Mouse (Mus musculus) lung, postnatal 14 days (tissue): ENCODE data around the gene Trmt1.
A peak's percentile ranks its signal among the peaks of the same experiment; 100 is the strongest.

Experiments used
- DNase-seq: peaks from one replicate; pipeline ENCODE4 v3.0.0; 2021

Gene Trmt1

DNA sequence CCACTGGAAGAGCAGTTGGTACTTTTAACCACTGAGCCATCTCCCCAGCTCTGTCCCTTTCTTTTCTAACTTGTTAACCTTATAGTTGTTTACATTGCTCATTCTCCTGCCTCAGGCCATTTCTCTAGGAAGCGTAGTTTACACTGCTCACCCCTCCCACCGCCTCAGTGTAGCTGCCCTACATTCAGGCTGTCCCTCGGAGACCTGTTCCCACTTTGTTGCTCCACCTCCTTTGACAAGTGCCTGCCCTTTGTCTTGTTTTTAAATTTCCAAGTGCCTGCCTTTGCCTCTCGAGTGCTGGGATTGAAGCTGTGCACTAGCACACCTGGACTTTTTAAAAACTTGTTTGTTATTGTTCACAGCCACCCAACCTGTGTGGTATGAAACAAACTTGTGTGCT is 7.2 kb downstream of the Trmt1 start:
- no peak for DNase-seq

DNA sequence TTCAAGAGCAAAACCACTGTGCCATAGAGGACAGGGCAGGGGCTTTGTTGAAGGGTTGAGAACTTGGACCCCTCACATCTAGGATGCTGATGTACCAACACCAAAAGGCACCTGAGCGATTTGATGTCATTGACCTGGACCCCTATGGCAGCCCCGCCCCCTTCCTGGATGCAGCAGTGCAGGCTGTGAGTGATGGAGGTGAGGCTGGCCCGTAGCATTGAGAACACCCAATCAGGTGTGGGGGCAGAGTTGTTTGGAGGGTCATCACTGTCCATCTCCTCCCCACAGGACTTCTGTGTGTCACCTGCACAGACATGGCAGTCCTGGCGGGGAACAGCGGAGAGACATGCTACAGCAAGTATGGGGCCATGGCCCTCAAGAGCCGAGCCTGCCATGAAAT is 9.0 kb downstream of the Trmt1 start:
- DNase-seq = no peak

DNA sequence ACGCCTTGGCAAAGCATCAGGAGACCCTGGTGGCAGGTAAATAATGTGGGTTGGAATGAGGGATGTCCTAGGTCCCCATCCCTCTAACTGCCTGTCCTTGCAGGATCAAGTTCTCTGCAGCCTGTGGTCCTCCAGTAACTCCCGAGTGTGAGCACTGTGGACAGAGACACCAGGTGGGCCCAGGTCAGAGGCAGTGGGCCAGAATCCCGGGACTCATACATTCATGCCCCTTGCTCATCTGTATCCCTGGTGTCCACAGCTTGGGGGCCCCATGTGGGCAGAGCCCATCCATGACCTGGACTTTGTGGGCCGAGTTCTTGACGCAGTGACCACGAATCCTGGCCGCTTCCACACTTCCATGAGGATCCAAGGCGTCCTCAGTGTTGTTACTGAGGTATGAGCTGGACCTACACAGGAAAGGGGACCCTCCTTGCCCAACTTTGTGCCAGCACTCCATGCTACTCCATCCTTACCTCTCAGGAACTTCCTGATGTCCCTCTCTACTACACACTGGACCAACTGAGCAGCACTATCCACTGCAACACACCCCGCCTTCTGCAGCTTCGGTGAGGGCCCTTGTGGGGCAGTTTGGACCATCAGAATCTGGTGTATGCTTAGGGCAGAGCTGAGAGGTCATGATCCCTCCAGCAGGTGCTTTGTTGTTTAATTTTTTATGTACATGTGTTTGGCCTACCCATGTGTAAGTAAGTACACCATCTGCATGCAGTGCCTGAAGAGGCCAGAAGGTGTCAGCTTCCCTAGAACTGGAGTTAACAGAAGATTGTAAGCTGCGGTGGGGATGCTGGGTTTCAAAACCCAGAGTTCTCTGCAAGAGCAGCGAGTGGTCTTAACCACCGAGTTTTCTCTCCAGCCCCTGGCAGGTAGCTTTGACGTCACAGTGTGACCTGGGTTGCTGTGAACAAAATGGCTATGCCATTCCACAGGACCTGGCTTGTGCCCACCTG is 11.3 kb downstream of the Trmt1 start:
- DNase-seq = peak; percentile 63

DNA sequence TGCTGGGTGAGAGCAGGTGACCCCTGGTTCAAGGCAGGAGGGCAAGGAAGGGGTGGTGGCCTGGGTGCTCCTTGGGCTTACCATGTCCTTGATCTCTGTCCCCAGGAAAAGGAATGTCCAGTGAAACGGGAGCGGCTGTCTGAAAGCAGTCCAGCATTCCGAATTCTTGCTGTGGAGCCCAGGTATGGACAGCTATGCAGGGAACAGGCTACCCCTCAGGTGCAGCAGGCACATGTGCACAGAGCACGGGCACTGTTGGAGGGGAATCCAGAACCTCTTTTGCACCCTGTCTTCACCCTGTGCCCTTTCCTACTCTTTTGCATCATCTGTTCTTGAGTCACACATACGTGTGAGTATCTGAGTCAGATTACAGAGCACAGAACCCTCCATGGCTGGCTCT is 12.2 kb downstream of the Trmt1 start:
- DNase-seq = no peak

DNA sequence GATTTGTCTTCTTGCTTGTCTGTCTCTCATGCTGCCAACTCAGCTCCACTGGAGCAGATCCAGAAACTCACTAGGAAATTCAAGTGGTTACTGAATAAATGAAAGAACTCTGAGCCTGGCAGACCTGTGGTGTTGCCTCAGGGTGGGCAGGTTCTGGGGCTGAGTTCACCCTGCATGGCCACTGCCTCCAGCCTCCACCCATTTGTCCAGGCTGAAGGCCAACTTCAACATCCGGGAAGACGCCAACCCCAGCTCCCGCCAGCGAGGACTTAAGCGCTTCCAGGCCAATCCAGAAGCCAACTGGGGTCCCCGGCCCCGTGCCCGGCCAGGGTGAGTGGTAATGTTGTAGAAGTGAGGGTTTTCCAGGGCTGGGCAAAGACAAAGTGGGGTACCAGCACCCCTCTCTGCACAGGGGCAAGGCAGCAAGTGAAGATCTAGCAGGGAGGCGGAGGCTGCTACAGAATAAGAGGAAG is 12.9 kb downstream of the Trmt1 start:
- peak; percentile 80 for DNase-seq

DNA sequence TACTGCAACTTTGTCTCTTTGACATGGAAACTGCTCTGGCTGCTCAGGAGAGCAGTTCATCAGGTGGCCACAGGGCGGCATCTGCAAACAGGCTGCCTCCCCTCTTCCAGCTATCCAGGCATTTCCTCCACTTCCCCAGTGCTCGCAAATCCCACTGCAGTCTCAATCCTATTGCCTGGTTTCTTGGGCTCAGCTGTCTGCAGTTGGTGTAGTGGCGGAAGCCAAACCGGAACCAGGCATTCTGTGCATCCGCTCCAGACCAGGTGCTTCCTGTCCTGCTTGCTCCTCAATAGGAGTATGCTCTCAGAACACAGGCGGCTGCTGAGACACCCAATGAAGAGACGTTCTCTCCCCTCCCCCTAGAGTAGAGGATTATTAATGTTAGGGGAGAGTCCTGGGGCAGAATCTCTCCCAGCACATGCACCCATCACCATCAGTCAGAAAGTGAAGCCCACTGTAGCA is 13.8 kb downstream of the Trmt1 start:
- DNase-seq = peak; percentile 68

DNA sequence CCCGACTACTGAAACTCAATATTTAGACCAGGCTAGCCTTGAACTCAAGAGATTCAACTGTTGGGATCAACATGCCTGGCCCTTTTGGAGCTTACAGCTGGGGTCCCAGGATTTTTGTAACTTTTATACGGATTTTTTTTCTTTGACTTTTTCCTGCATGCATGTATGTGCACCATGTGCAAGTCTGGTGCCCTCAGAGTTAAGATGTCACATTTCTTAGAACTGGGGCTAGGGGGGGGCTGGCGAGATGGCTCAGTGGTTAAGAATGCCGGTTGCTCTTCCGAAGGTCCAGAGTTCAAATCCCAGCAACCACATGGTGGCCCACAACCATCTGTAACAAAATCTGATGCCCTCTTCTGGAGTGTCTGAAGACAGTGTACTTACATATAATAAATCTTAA is 14.4 kb downstream of the Trmt1 start:
- DNase-seq = no peak

DNA sequence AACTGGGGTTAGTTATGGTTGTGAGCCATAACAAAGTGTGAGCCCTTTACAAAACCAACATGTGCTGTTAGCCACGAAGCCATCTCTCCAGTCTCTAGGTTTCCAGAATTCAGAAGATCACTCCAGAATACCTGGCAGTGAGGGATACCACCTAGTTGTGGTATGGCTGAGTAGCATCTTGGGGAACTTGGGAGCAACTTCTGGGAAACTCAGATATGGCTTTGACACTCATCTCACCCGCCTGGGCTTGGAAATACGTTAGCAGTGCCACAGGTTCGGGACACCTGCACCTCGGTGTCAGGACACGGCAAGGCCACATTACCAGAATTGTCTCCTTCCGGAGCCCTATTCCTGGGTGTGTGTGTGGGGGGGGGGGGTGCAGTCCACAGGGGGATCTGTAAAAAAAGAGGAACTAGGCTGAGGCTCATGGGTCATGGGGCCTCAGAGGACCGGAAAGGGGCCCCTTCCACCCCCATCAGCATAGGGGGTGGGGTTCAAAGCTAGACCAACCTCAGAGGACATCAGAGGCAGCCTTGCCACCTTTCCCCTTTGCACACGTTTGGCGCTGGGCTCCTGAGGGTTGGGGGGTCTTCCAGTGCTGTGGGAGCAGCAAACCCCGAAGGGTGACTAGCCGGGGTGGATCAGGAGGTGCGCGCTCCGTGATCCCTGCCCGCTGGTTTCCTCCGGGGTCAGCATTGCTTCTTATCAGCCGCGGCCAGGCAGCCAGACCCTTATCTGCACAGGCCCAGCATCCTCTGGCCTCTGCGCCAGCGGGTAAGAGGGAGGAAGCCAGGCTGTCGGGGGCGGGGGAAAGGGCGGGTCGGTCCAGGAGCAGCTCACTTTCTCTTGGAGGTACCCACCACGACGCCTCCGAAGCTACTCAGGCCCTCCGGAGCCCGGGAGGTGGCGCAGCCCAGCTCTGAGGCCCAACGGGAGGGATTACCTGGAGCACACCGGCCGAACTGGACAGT is 15.1 kb downstream of the Trmt1 start, which contains the start of gene Lyl1:
TSS of gene Lyl1 (plus strand) at position 517 of the 971 bp plus-strand sequence.
- peak; percentile 86 for DNase-seq

DNA sequence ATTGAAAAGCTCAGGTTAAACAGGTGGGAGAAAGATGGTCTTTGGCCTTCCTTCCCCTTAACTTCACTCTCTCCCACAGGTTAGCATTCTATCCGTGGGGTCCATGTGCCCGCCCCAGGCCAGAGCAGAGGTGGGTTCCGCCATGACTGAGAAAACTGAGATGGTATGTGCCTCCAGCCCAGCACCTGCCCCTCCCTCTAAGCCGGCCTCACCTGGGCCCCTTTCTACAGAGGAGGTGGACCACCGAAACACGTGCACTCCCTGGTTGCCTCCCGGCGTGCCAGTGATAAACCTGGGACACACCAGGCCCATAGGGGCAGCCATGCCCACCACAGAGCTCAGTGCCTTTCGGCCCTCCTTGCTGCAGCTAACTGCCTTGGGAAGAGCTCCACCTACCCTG is 16.5 kb downstream of the Trmt1 start:
- no peak for DNase-seq

DNA sequence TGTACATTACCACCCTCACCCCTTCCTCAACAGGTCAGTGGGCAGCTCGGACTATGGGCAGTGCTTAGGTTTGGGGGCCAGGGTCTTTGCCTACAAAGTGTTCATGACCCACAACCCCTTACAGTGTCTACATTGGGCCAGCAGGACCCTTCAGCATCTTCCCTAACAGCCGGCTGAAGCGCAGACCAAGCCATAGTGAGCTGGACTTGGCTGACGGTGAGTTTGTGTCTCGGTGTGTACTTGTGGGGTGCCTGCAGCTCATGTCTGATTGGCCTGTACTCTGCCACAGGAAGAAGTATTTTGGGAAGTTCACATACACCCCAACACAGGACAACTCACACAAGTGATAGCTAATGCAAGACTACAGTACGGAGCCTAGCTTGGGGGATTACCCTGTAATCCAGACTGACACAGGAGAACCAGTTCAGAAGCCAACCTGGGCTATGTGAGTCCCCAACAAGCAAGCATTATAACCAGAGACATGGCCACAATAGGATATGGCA is 16.9 kb downstream of the Trmt1 start:
- no peak for DNase-seq

DNA sequence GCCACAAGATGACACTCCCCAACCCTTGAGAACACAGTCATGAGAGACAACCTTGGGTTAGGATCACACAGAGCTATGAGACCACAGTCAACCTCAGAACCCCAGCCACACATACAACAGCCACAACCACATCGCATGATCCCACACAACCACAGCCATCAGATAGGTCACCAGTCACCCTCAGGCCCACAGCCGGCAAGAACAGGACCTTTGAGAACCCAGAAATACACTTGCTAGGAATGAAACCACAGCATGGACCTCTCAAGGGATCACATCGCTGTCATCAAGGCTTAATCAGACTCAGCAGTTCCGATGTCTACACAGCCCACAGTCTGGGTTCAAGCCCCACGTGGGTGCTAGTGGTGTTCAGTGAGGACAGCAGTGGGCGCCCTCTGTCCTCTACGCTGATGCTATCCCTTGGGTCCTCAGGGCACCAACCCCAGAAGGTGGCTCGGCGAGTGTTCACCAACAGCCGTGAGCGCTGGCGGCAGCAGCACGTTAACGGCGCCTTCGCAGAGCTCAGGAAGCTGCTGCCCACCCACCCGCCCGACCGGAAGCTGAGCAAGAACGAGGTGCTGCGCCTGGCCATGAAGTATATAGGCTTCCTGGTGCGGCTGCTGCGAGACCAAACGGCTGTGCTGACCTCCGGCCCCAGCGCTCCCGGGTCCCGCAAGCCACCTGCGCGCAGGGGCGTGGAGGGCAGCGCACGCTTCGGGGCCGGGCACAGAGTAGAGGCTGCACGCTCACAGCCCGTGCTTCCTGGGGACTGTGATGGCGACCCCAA is 17.6 kb downstream of the Trmt1 start:
- DNase-seq = no peak

DNA sequence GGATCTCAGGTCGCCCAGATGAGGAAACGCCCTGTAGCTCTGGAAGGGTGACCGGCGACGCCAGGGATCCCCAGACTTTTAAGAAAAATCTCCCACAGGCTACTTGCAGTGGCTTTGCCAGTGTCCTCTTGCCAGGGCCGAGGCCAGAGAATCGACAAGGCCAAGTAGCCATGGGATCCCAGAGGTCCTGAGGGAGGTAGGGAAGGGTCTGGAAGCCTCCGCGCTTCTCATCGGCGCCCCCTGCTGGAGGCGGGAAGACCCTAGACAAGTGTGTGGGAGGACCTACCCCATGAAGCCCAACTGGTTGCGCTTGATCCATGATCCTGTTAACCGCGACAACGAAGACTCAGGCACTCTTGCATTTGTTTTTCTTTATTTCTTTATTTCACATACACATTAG is 18.2 kb downstream of the Trmt1 start:
- DNase-seq = peak; percentile 92

DNA sequence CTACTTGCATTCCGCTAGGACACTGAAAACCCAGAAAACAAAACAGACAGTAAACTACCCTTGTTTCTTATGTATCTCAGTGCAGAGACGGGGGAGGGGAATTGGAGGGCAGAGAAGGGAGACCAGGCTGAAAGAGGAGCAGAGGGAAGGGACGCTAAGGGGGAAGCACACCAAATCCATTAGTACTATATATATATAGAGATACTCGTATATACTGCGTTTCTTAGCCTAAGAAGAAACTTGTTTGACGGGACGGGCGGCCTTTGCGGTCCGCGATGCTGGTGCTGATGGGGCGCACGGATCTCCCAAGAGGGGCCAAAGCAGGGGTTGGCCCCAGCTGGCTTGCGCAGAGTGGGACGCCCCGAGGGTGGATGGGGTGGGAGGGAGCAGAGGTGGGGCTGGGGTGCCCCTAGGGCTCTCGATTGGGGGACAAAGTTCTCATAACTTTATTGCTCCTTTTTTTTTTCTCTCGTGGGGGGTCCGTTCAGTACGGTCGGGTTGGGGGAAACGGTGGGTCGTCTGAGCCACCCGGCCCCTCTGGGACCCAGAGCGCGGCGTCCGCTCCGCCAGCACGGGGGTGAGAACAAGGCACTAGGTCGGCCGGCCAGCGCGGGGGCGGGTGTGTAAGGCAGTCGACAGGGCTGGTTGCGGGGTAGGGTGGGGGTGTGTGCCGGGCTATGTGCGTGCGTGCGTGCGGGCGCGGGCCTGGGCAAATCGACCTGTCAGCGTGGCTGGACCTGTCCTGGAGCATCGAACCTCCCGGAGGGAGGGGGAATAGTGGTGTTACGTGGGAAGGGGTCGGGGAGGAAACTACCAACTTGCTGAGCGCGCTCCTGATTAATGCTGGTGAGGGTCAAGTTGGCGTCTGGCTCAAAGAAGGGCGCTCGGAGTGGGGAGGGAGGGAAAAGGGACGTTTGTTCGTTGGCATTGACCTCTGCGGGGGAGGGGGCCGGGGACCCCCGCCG is 19.0 kb downstream of the Trmt1 start:
- DNase-seq = peak; percentile 48

DNA sequence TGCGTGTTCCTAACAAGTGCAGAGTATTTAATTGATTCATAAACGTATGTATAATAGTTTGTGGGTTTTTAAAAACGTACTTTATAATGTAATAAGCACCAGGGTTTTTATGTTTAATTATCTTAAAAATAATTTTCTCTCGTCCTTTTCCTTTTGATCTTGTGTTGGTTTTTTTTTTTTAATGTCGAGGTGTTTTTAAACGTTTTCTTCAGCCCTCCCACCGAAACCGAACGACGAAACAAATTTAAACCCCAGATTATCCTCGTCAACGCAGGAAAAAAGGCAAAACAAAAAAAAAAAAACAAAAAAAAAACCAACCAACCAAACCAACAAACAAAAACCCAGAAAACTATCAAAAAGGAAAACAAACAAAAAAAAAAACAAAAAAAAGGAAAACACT is 19.9 kb downstream of the Trmt1 start:
- DNase-seq = no peak

DNA sequence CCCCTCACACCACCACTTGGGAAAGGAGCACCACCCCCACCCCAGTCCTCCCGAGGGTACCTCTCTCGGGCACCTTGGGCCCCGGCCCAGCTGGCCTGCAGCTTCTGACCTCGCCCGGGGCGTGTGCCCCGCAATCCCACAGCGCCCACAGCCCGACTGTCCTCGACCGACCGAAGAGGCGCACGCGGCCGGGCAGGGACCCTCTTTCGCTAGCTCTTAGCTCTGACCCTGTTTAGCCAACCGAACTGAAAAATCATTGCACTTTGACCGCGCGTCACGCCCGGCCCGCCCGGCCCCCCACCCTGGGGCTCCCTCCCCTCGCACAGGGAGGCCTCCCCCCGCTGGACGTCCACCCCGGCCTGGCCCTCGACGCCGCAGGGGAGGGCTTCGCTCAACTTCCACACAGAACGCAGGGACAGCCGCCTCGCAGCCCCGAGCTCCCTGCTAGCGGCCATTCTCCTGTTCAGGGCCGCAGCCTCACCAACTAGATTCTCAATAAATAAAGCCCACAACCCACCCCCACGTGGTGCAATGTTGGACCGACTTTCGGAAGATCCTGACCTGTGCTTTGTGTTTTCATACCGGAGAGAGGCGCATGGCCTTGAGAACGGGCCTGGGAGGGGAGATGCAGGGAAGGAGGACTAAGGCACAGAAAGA is 20.6 kb downstream of the Trmt1 start:
- DNase-seq = peak; percentile 53

DNA sequence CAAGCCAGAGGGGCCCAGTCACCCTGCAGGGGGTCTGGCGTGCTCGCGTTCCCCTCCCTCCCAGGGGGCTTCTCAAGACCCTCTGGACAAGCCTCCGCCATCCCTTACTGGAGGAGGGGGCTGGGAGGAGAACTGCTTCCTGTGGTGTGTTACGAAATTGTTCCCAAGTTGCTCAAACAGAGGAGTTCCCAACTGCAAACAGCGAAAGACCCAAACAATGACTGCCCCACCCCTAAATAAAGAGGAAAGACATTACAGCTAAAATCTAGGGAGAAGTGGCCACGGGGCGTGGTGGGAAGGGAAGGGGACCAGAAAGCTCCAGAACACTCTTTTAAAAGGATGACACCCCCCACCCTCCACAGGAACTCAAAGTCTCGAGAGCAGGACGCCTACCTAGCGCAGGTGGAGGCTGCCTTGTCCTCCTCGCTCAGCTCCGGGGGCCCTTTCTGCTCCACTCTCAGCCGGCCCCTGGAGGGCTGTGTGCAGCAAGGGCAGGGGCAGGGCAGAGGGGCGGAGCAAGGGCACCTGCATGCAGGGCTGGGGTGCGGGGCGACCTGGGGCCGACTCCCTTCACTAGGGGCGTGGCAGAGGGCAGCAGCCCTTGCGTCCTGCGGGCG is 21.3 kb downstream of the Trmt1 start:
- DNase-seq = peak; percentile 78

DNA sequence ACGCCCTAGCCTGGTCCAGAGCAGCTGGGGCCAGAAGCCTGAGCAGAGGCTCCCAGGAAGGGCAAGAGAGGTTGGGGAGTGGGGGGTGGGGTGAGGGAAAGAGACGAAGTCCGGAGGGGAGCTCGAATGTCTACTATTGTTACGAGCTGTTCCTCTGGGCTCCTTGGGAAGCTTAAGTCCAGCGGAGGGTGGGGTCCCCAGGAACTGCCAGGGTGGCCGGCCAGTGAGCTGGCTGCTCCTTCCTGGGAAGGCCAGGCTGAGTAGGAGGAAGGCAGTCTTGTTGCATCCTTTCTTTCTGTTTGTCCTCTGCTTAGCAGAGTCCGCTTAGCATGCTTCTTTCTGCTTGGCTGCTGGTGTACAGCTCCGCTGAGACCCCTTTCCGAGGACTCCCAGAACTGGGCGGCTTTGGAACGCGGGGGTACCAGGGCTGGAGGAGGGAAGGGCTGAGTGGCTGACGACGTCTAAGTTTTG is 22.0 kb downstream of the Trmt1 start:
- peak; percentile 53 for DNase-seq

DNA sequence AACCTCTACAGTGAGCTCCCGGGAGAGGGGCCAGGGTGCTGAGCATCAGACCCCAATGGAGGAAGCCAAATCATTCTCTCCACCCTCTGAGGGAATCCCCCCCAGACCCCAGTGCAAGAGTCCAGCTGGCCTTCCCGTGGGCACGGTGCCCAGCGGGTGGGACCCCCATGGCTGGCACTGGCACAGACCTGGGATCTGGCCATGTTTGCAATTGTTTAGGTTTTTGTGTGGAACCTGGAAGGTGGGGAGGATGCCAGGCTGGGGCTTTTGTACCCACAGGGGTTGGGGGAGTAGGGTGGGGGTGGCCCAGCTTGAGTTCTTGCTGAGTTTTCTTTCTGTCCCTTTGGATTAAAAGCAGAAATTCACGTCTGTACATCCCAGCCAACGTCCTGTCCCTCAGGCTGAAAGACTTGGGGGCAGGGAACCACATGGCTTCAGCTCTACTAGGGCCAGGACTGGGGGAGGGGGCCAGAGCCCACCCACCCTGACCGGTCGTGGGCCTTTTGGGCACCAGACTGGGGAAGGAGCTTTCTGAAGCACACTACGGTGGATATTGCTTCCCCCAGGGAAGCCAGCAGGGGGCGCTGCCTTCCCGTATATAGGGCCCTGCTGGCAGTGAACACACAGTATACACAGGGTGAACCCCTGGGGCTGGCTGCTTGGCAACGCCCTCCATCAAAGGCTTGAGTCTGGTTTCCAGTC is 22.8 kb downstream of the Trmt1 start:
- peak; percentile 91 for DNase-seq

DNA sequence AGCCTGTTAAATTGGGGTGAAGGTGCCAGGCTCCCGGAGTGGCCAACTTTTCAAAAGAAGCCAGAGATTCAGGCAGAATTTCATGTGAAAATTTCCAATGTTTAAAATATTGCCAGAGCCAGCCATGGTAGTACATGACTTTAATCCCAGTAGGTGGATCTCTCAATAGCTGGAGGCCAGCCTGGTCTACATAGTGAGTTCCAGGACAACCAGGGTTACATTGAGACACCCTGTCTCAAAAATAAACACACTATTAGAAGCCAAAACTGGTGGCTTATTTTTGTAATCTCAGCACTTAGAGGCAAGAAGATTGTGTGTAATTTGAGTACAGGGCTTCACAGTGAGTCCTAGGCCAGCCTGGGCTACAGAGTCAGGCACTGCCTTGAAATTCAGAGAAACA is 23.8 kb downstream of the Trmt1 start:
- no peak for DNase-seq
